In genomic region chr1:92330181-92330580, GRCm38 (mm10) we compare ENCODE assay signal across 24 mouse cellular contexts.
DNase-seq lines count a peak whose midpoint lies in the region; ATAC-seq and TF ChIP-seq lines count a peak whose summit lies in the region.
"Had no signal": no experiment of that assay in that cellular context is flagged by ENCODE, and none has a peak within 500 bp of the region (broad histone marks: within the 10 kb centered on the region; RNA-seq: fewer than 3 reads in every experiment).

No protein-coding gene starts in this region.

- WGBS in heart, embryonic 11.5 days (ENCODE audit: insufficient replicate concordance), result 69% methylated on average over 5 of the region's 5 CpGs
- 70% methylated on average over 5 of the region's 5 CpGs for WGBS in intestine, embryonic 15.5 days
- WGBS in intestine, postnatal 0 days, result 62% methylated on average over 5 of the region's 5 CpGs
- WGBS in lung, embryonic 16.5 days, result 47% methylated on average over 5 of the region's 5 CpGs

- H3K36me3 ChIP-seq in heart, embryonic 11.5 days (ENCODE audit: control insufficient read depth, insufficient read depth, low read length), result no peaks in the 10 kb centered on the region
- no peaks in the 10 kb centered on the region for H3K36me3 ChIP-seq in intestine, embryonic 15.5 days
- no peaks in the 10 kb centered on the region for H3K36me3 ChIP-seq in intestine, postnatal 0 days (ENCODE audit: control insufficient read depth, insufficient read depth)
- H3K36me3 ChIP-seq in lung, embryonic 16.5 days (ENCODE audit: control insufficient read depth, insufficient read depth, low read length), result no peaks in the 10 kb centered on the region
- H3K36me3 ChIP-seq: embryonic facial prominence, embryonic 13.5 days; embryonic facial prominence, embryonic 15.5 days; forebrain, embryonic 10.5 days; forebrain, embryonic 12.5 days had no signal

- H3K4me2 ChIP-seq in heart, embryonic 11.5 days, result no peak overlapping the region
- no peak overlapping the region for H3K4me2 ChIP-seq in intestine, embryonic 15.5 days (replicated peaks)
- H3K4me2 ChIP-seq in intestine, postnatal 0 days (replicated peaks; ENCODE audit: low read depth), result no peak overlapping the region
- no peak overlapping the region for H3K4me2 ChIP-seq in lung, embryonic 16.5 days (ENCODE audit: low read depth, low read length)
- H3K4me2 ChIP-seq: embryonic facial prominence, embryonic 13.5 days; embryonic facial prominence, embryonic 15.5 days; forebrain, embryonic 12.5 days had no signal

- H3K4me1 ChIP-seq in heart, embryonic 11.5 days (ENCODE audit: control insufficient read depth, insufficient read depth, low read length), result 0 out of 2 replicates have a peak, but pooled peaks cover 4% of the 10 kb centered on the region
- H3K4me1 ChIP-seq in intestine, embryonic 15.5 days (replicated peaks), result no peaks in the 10 kb centered on the region
- H3K4me1 ChIP-seq in intestine, postnatal 0 days (replicated peaks; ENCODE audit: control insufficient read depth, insufficient read depth, low read length), result no peaks in the 10 kb centered on the region
- no peaks in the 10 kb centered on the region for H3K4me1 ChIP-seq in lung, embryonic 16.5 days (replicated peaks; ENCODE audit: control insufficient read depth, insufficient read depth, low read length)
- H3K4me1 ChIP-seq: forebrain, embryonic 10.5 days; forebrain, embryonic 12.5 days had no signal

- H3K9ac ChIP-seq in heart, embryonic 11.5 days (ENCODE audit: low read depth, low read length), result no peak overlapping the region
- no peak overlapping the region for H3K9ac ChIP-seq in intestine, embryonic 15.5 days
- H3K9ac ChIP-seq in intestine, postnatal 0 days (ENCODE audit: low read depth, low read length), result no peak overlapping the region
- no peak overlapping the region for H3K9ac ChIP-seq in lung, embryonic 16.5 days (ENCODE audit: low read length)
- H3K9ac ChIP-seq: embryonic facial prominence, embryonic 13.5 days; embryonic facial prominence, embryonic 15.5 days; forebrain, embryonic 12.5 days had no signal

- no peak for ATAC-seq in heart, embryonic 11.5 days (replicated peaks; ENCODE audit: insufficient number of reproducible peaks, low FRiP score, low TSS enrichment)
- ATAC-seq in intestine, embryonic 15.5 days, result 0 out of 2 replicates have a peak, but pooled peaks have one; percentile 15
- ATAC-seq in intestine, postnatal 0 days, result no peak
- ATAC-seq in lung, embryonic 16.5 days (ENCODE audit: low read depth), result 0 out of 2 replicates have a peak, but pooled peaks have one; percentile 2
- ATAC-seq: forebrain, embryonic 14.5 days had no signal

- H3K27me3 ChIP-seq in heart, embryonic 11.5 days (ENCODE audit: control insufficient read depth, insufficient read depth, low read length), result no peaks in the 10 kb centered on the region
- H3K27me3 ChIP-seq in intestine, embryonic 15.5 days (replicated peaks), result peaks cover 4% of the 10 kb centered on the region; the same call in 1 of the 2 replicates
- no peaks in the 10 kb centered on the region for H3K27me3 ChIP-seq in intestine, postnatal 0 days (replicated peaks; ENCODE audit: control insufficient read depth, insufficient read depth, low read length)
- no peaks in the 10 kb centered on the region for H3K27me3 ChIP-seq in lung, embryonic 16.5 days (ENCODE audit: control insufficient read depth, insufficient read depth, low read depth, low read length)
- H3K27me3 ChIP-seq: embryonic facial prominence, embryonic 13.5 days; embryonic facial prominence, embryonic 15.5 days; forebrain, embryonic 12.5 days had no signal

- H3K4me3 ChIP-seq in heart, embryonic 11.5 days (ENCODE audit: low read depth, low read length), result no peak overlapping the region
- H3K4me3 ChIP-seq in intestine, embryonic 15.5 days (replicated peaks), result no peak overlapping the region
- no peak overlapping the region for H3K4me3 ChIP-seq in intestine, postnatal 0 days (ENCODE audit: low read depth, low read length)
- no peak overlapping the region for H3K4me3 ChIP-seq in lung, embryonic 16.5 days (ENCODE audit: low read length)
- H3K4me3 ChIP-seq: embryonic facial prominence, embryonic 13.5 days; embryonic facial prominence, embryonic 15.5 days; erythroblast, embryonic 14.5 days; forebrain, embryonic 10.5 days; forebrain, embryonic 12.5 days had no signal

- H3K27ac ChIP-seq in heart, embryonic 11.5 days (ENCODE audit: low read depth, low read length), result no peak overlapping the region; the same call in 1 of the 2 replicates
- H3K27ac ChIP-seq in intestine, embryonic 15.5 days, result no peak overlapping the region
- no peak overlapping the region for H3K27ac ChIP-seq in intestine, postnatal 0 days (ENCODE audit: low read depth, low read length)
- H3K27ac ChIP-seq in lung, embryonic 16.5 days (ENCODE audit: low read length), result no peak overlapping the region
- H3K27ac ChIP-seq: embryonic facial prominence, embryonic 13.5 days; embryonic facial prominence, embryonic 15.5 days; forebrain, embryonic 10.5 days; forebrain, embryonic 12.5 days had no signal

- no peaks in the 10 kb centered on the region for H3K9me3 ChIP-seq in heart, embryonic 11.5 days (replicated peaks; ENCODE audit: control insufficient read depth, low read length)
- H3K9me3 ChIP-seq in intestine, embryonic 15.5 days, result no peaks in the 10 kb centered on the region
- H3K9me3 ChIP-seq in intestine, postnatal 0 days (ENCODE audit: control insufficient read depth), result peaks cover 3% of the 10 kb centered on the region; the same call in 1 of the 2 replicates
- H3K9me3 ChIP-seq in lung, embryonic 16.5 days (ENCODE audit: control insufficient read depth, low read length), result no peaks in the 10 kb centered on the region
- H3K9me3 ChIP-seq: embryonic facial prominence, embryonic 13.5 days; embryonic facial prominence, embryonic 15.5 days; forebrain, embryonic 12.5 days had no signal

- TF ChIP-seq CTCF in intestine, postnatal 0 days (IDR thresholded peaks at IDR 0.05; ENCODE audit: low read depth), result no peak

- peak; percentile 72 for DNase-seq in heart, adult 11 months
- DNase-seq in lung, postnatal 25 days (ENCODE audit: low spot score), result no peak
- DNase-seq in urinary bladder, adult 2 months (ENCODE audit: low spot score), result peak; percentile 17
- no peak for DNase-seq in urinary bladder, postnatal 14 days (ENCODE audit: low spot score)
- DNase-seq: adrenal gland, adult 2 months; adrenal gland, postnatal 10 days; adrenal gland, postnatal 25 days; cerebellum, adult 11 months; cerebellum, adult 18-20 months; cerebellum, adult 8-10 months; cerebellum, adult 9-11 months; cerebellum, postnatal 14 days; cerebellum, postnatal 36 days; embryo, embryonic 11 days had no signal

Comparison
In these comparisons a context has a peak if more than half of its experiments do, and no peak if none do; other contexts are left out.
1. DNase-seq: peak in heart, adult 11 months (single experiment) and urinary bladder, adult 2 months (single experiment); none in lung, postnatal 25 days (single experiment) and urinary bladder, postnatal 14 days (single experiment).
2. ATAC-seq: peak in intestine, embryonic 15.5 days (single experiment) and lung, embryonic 16.5 days (single experiment); none in heart, embryonic 11.5 days (single experiment) and intestine, postnatal 0 days (single experiment).